Mouse (Mus musculus): ENCODE measurements around the gene Swt1. TPM values are rescaled to one million over a fixed set of nuclear protein-coding genes. Genes with fewer than 3 reads are reported as not detected.

Gene Swt1
- polyA plus RNA-seq (2012; rRNA removed): 10.7 and 10.9 TPM in 2 replicates

DNA sequence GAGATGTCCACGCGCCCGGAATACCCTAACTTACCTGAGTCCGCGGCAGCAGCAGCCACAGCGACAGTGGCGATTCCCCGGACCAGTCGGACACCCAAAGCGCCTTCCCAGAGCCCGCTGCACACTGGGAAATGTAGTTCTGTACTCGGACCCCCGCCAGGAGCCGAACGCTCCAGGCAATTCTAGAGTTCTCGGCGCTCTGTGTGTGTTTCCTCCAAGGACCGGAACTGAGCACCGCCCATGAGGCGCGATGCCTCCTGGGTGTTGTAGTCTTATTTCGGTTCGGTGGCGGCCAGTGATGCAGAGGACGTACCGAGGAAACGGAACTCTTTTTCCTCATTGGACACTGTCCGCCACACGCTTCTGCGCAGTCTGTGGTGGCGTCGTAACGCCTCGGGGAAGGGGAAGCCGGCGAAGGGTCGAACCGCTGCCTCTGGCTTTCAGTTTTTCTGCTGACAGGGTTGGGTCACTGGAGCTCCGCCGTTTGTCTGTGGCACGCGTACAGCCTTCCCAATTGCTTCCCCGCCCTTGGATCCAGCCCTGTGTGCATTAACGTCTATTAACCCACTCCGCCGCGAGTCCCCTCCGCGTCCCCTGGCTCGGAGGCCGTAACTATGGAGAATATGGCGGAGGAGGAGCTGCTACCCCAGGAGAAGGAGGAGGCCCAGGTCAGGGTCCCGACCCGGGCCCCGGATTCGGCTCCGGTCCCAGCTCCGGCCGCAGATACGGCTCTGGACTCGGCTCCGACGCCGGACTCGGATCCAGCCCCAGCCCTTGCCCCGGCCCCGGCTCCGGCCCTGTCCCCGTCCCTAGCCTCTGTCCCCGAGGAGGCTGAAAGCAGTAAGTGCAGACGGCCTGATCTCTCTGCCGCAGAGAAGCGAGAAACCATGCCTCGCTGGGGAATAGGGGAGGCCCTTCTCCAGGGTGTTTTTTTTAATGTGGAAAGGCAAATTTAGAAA is at the start of gene Swt1, which contains the start of gene Trmt1l:
TSS of gene Swt1 (minus strand) at position 193 of the 959 bp plus-strand sequence.
TSS of gene Trmt1l (plus strand) at position 280 of the 959 bp plus-strand sequence.

DNA sequence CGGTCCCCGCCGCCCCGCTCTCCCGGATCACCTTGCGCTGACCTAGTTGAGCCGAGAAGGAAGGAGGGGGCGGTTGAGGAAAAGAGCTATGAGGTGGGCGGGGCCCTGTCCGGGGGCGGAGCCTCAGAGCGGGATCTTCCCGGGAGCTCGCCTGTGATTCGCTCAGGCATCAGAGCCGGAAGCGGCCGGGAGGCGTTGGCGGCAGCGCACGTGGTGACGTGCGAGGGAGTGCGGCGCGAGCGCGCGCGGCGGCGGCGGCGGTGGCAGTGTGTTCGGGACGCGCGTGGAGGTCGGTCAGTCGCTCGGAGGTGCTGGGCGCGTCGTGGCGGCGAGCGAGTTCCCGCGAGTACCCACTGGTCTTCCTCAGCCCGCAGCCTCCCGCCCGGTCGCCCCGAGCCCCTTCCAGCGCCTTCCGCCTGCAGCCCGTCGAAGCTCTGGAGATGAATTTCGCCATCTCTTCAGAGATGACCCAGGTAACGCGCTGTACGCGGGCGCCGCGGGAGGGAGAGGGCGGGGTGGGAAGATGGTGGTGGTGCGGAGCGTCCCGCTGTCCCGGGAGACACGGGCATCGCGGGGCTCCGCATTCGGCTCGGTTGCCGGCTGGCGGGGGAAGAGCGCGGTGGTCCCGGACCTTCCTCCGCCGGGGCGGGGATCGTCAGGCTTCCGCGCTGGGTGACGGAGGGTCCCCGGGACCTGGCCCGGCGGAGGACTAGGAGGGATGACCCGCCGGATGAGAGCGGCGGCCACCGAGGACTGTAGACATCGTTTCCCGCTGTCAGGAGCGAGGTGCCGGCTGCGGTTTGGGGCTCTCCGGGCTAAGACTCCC is 83.8 kb downstream of the Swt1 start, which contains the start of gene Ivns1abp:
TSS of gene Ivns1abp (plus strand) at position 195 of the 826 bp plus-strand sequence.

Other genes with a start within 250 kb of the Swt1 start
- gene Gm47985, start 245.9 kb downstream of the Swt1 start, polyA plus RNA-seq (2012; rRNA removed): 1.2 and 1.7 TPM in 2 replicates
- gene Gm8947, start 236.1 kb downstream of the Swt1 start, polyA plus RNA-seq (2012; rRNA removed): 0.61 and 0.67 TPM in 2 replicates
- 0.65 and 0.88 TPM in 2 replicates for gene Gm47995, start 230.0 kb downstream of the Swt1 start, polyA plus RNA-seq (2012; rRNA removed)
- 0.65 and 0.83 TPM in 2 replicates for gene 3110040M04Rik, start 224.3 kb downstream of the Swt1 start, polyA plus RNA-seq (2012; rRNA removed)
- 0.19 and 0.25 TPM in 2 replicates for gene Gm47996, start 218.3 kb downstream of the Swt1 start, polyA plus RNA-seq (2012; rRNA removed)
- gene Ivns1abp, start 84.0 kb downstream of the Swt1 start, polyA plus RNA-seq (2012; rRNA removed): 135 and 146 TPM in 2 replicates
- gene Trmt1l, start 87 bp upstream of the Swt1 start, polyA plus RNA-seq (2012; rRNA removed): 11.8 and 12.6 TPM in 2 replicates
- 24.5 and 24.8 TPM in 2 replicates for gene Rnf2, start 72.5 kb upstream of the Swt1 start, polyA plus RNA-seq (2012; rRNA removed)
- gene Fam129a, start 142.7 kb upstream of the Swt1 start, polyA plus RNA-seq (2012; rRNA removed): 6.9 TPM in 2 replicates

All from liver, embryonic 18 days (tissue).